Mouse (Mus musculus): ENCODE measurements around the gene Gjc3. TPM values are rescaled to one million over a fixed set of nuclear protein-coding genes. Genes with fewer than 3 reads are reported as not detected.

Gjc3 gene
- polyA plus RNA-seq, 1 experiment, result 0.02 TPM

DNA sequence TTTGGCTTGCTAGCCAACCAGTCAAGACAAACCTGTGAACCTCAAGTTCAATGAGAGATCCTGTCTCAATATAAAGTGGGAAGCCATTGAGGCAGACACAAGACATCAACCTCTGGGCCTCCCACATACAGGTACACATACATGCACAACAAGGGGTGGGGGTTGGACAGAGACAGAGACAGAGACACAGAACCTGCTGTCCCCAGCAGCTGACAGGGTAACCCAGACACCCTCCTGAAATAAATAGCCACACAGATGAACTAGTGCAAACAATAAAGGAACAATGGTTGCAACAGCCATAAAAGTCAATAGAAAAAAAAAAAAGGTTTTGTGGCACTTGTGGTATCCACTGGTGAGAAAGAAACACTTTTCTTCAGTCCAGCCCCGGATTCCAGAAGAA, 12.5 kb upstream of the Gjc3 start:
- Histone ChIP-seq H3K4me3 (ENCODE audit: extremely low read depth, insufficient read depth, insufficient read length) (no peak overlapping the region), H3K36me3 (ENCODE audit: control insufficient read depth, insufficient read depth, low read length) (no peaks in the 10 kb centered on the region), H3K4me1 (ENCODE audit: control insufficient read depth, insufficient read depth, insufficient read length) (no peaks in the 10 kb centered on the region), H3K27me3 (ENCODE audit: control insufficient read depth, insufficient read depth, low read length) (no peaks in the 10 kb centered on the region), H3K27ac (ENCODE audit: insufficient read depth, low read length) (no peak overlapping the region)
- WGBS, result 30% methylated on average over 1 of the region's 1 CpGs
- no peak for DNase-seq (ENCODE audit: low read depth in 1 of 2, low spot score in 2 of 2)
- no peak for TF ChIP-seq POLR2A (IDR thresholded peaks at IDR 0.05; ENCODE audit: low read depth, low read length)
- no peak for TF ChIP-seq CTCF (IDR thresholded peaks at IDR 0.05; ENCODE audit: extremely low read depth, insufficient read depth, insufficient read length, insufficient replicate concordance)

DNA sequence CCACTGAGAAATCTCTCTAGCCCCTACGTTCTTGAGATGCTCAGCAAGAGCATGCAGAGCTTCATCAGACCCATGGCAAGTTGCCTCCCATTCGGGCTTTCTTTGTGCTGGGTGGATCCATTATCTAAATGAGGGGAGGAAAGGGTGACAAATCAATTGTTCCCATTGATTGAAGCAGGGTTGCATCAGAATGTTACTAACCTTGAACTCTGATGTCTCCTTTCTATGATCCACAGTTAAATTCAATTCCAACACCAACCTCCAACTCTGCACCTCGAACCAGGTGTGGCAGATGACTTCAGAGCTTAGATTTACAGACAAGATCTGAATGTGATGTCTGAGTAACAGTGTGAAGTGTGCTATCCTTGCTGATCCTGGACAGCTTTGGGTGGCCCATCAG, 11.8 kb upstream of the Gjc3 start:
- TF ChIP-seq CTCF (IDR thresholded peaks at IDR 0.05; ENCODE audit: extremely low read depth, insufficient read depth, insufficient read length, insufficient replicate concordance), result no peak
- no peak for TF ChIP-seq POLR2A (IDR thresholded peaks at IDR 0.05; ENCODE audit: low read depth, low read length)
- DNase-seq (ENCODE audit: low read depth in 1 of 2, low spot score in 2 of 2), result no peak
- H3K27ac ChIP-seq (ENCODE audit: insufficient read depth, low read length), result no peak overlapping the region
- H3K36me3 ChIP-seq (ENCODE audit: control insufficient read depth, insufficient read depth, low read length), result no peaks in the 10 kb centered on the region
- no peaks in the 10 kb centered on the region for H3K4me1 ChIP-seq (ENCODE audit: control insufficient read depth, insufficient read depth, insufficient read length)
- WGBS, result 60% methylated on average over 3 of the region's 3 CpGs
- no peak overlapping the region for H3K4me3 ChIP-seq (ENCODE audit: extremely low read depth, insufficient read depth, insufficient read length)
- H3K27me3 ChIP-seq (ENCODE audit: control insufficient read depth, insufficient read depth, low read length), result no peaks in the 10 kb centered on the region

DNA sequence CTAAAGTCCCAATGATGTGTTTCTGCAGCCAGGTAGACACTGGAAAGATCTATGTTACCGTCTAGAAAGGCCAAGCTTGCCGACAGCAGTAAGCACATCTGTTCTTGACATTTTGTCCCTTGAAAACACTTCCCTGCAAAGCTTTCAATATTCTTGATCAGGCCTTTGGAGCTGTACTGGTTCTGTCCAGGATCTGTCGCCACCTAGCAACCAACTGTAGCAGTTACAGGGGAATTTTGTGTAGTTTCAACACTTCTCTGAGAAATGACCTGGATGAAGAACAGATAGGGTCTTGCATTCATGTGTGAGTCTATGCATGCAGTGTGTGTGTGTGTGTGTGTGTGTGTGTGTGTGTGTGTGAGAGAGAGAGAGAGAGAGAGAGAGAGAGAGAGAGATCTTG, 10.8 kb upstream of the Gjc3 start:
- TF ChIP-seq POLR2A (IDR thresholded peaks at IDR 0.05; ENCODE audit: low read depth, low read length) (no peak), CTCF (IDR thresholded peaks at IDR 0.05; ENCODE audit: extremely low read depth, insufficient read depth, insufficient read length, insufficient replicate concordance) (no peak)
- Histone ChIP-seq H3K36me3 (ENCODE audit: control insufficient read depth, insufficient read depth, low read length) (no peaks in the 10 kb centered on the region), H3K27me3 (ENCODE audit: control insufficient read depth, insufficient read depth, low read length) (no peaks in the 10 kb centered on the region), H3K4me3 (ENCODE audit: extremely low read depth, insufficient read depth, insufficient read length) (no peak overlapping the region), H3K4me1 (ENCODE audit: control insufficient read depth, insufficient read depth, insufficient read length) (no peaks in the 10 kb centered on the region), H3K27ac (ENCODE audit: insufficient read depth, low read length) (no peak overlapping the region)
- 59% methylated on average over 3 of the region's 3 CpGs for WGBS
- no peak for DNase-seq (ENCODE audit: low read depth in 1 of 2, low spot score in 2 of 2)

DNA sequence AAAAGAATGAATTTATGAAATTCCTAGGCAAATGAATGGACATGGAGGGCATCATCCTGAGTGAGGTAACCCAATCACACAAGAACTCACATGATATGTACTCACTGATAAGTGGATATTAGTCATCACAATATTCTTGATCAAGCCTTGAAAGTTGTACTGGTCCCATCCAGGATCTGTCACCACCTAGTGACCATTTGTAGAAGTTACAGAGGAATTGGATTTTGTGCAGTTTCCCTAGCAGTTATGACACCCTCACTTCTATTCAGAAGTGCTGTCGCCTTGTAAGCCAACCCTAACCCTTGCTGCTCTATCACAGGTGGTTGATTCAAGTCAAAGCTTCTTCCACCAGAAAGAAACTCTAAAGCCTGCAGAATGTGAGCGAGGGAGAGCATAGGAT, 10.3 kb upstream of the Gjc3 start:
- no peak overlapping the region for H3K27ac ChIP-seq (ENCODE audit: insufficient read depth, low read length)
- H3K27me3 ChIP-seq (ENCODE audit: control insufficient read depth, insufficient read depth, low read length), result no peaks in the 10 kb centered on the region
- DNase-seq (ENCODE audit: low read depth in 1 of 2, low spot score in 2 of 2), result no peak
- H3K36me3 ChIP-seq (ENCODE audit: control insufficient read depth, insufficient read depth, low read length), result no peaks in the 10 kb centered on the region
- WGBS, result 70% methylated on average over 2 of the region's 2 CpGs
- no peak overlapping the region for H3K4me3 ChIP-seq (ENCODE audit: extremely low read depth, insufficient read depth, insufficient read length)
- H3K4me1 ChIP-seq (ENCODE audit: control insufficient read depth, insufficient read depth, insufficient read length), result no peaks in the 10 kb centered on the region
- TF ChIP-seq POLR2A (IDR thresholded peaks at IDR 0.05; ENCODE audit: low read depth, low read length) (no peak), CTCF (IDR thresholded peaks at IDR 0.05; ENCODE audit: extremely low read depth, insufficient read depth, insufficient read length, insufficient replicate concordance) (no peak)

DNA sequence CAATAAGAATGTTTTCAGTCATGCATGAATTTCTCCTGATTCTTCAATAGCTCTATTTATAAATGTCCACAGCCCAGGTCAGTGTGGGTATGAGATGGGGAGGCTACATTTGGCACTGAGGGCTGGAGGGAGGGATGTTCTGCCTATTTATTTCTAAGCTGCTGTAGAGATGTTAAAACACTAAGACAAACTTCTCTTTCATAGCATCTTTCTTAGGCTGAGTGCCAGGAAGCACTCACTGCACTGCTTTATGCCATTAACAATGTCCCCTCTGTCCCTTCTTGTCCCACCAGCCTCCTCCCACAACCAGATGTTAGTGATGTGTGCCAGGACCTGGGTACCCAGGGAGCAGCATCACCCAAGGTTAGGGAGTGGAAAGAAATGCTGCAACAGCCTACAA, 3.6 kb upstream of the Gjc3 start:
- Histone ChIP-seq H3K36me3 (ENCODE audit: control insufficient read depth, insufficient read depth, low read length) (no peaks in the 10 kb centered on the region), H3K4me3 (ENCODE audit: extremely low read depth, insufficient read depth, insufficient read length) (no peak overlapping the region), H3K27ac (ENCODE audit: insufficient read depth, low read length) (no peak overlapping the region), H3K4me1 (ENCODE audit: control insufficient read depth, insufficient read depth, insufficient read length) (no peaks in the 10 kb centered on the region), H3K27me3 (ENCODE audit: control insufficient read depth, insufficient read depth, low read length) (no peaks in the 10 kb centered on the region)
- no peak for DNase-seq (ENCODE audit: low read depth in 1 of 2, low spot score in 2 of 2)
- no peak for TF ChIP-seq POLR2A (IDR thresholded peaks at IDR 0.05; ENCODE audit: low read depth, low read length)

DNA sequence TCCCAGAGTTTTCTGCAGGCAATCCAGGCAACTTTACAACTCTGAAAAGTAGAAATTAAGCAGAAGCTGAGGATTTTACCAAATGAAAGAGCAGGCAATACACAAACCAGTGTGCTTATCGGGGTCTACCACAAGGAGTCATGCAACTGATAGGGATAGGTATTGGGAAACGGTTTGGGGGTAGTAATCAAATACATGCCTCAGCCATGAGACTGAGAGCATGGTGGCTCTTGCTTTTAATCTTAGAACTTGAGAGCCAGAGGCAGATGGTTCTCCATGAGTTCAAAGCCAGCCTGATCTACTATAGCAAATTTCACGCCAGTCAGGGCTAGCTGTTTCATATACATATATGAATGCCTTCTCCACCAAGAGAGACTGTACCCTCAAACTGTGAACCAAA, 6.5 kb downstream of the Gjc3 start:
- WGBS, result 84% methylated on average over 3 of the region's 3 CpGs
- no peaks in the 10 kb centered on the region for H3K36me3 ChIP-seq (ENCODE audit: control insufficient read depth, insufficient read depth, low read length)
- TF ChIP-seq CTCF (IDR thresholded peaks at IDR 0.05; ENCODE audit: extremely low read depth, insufficient read depth, insufficient read length, insufficient replicate concordance) (no peak), POLR2A (IDR thresholded peaks at IDR 0.05; ENCODE audit: low read depth, low read length) (no peak)
- H3K27me3 ChIP-seq (ENCODE audit: control insufficient read depth, insufficient read depth, low read length), result no peaks in the 10 kb centered on the region
- H3K4me3 ChIP-seq (ENCODE audit: extremely low read depth, insufficient read depth, insufficient read length), result no peak overlapping the region
- H3K27ac ChIP-seq (ENCODE audit: insufficient read depth, low read length), result no peak overlapping the region
- no peak for DNase-seq (ENCODE audit: low read depth in 1 of 2, low spot score in 2 of 2)
- H3K4me1 ChIP-seq (ENCODE audit: control insufficient read depth, insufficient read depth, insufficient read length), result no peaks in the 10 kb centered on the region

DNA sequence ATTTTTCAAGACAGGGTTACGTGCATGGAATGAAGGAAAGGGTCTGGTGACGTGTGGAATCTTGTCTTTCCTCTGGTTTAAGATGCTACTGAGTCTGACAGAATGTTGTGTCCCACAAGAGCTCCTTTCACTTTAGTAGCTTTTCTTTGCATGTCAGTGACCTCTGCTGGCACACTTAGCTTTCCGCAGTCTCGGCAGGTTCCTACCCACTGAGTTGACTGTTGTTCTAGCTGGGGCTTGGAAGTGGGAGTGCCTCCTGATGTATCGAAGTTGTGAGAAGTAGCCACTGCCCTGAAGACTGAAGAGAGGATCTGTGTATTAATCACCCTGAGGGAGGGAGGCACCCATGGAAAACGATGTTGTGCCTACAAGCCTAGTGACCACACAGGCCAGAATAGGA, 11.7 kb downstream of the Gjc3 start:
- Histone ChIP-seq H3K27ac (ENCODE audit: insufficient read depth, low read length) (no peak overlapping the region), H3K4me3 (ENCODE audit: extremely low read depth, insufficient read depth, insufficient read length) (no peak overlapping the region), H3K27me3 (ENCODE audit: control insufficient read depth, insufficient read depth, low read length) (no peaks in the 10 kb centered on the region), H3K36me3 (ENCODE audit: control insufficient read depth, insufficient read depth, low read length) (no peaks in the 10 kb centered on the region), H3K4me1 (ENCODE audit: control insufficient read depth, insufficient read depth, insufficient read length) (no peaks in the 10 kb centered on the region)
- TF ChIP-seq POLR2A (IDR thresholded peaks at IDR 0.05; ENCODE audit: low read depth, low read length) (no peak), CTCF (IDR thresholded peaks at IDR 0.05; ENCODE audit: extremely low read depth, insufficient read depth, insufficient read length, insufficient replicate concordance) (no peak)
- 33% methylated on average over 6 of the region's 6 CpGs for WGBS
- peak in 1 of 2 experiments; percentile 4 for DNase-seq (ENCODE audit: low read depth in 1 of 2, low spot score in 2 of 2)
